Mouse (Mus musculus): Measurements from ENCODE around the gene Gata2.
A peak's percentile ranks its signal among the peaks of the same experiment; 100 is the strongest.

Gene Gata2

GRCm38 (mm10) chr6:88194978-88195325 is 1.3 kb downstream of the Gata2 start:
- DNase-seq (ENCODE audit: low read depth, low spot score), result peak; percentile 41

- DNase-seq (ENCODE audit: low read depth, low spot score), result peak; percentile 57
These were observed 2.5 kb downstream of the Gata2 start for GRCm38 (mm10) chr6:88196054-88196732.

GRCm38 (mm10) chr6:88196733-88197312 is 3.1 kb downstream of the Gata2 start:
- DNase-seq (ENCODE audit: low read depth, low spot score), result peak; percentile 55

- DNase-seq (ENCODE audit: low read depth, low spot score), result peak; percentile 35
These were observed 3.8 kb downstream of the Gata2 start for GRCm38 (mm10) chr6:88197313-88198069.

GRCm38 (mm10) chr6:88198070-88198940 is 4.6 kb downstream of the Gata2 start:
- peak; percentile 80 for DNase-seq (ENCODE audit: low read depth, low spot score)

GRCm38 (mm10) chr6:88199001-88199717 is 5.5 kb downstream of the Gata2 start:
- DNase-seq (ENCODE audit: low read depth, low spot score), result peak; percentile 54

DNA sequence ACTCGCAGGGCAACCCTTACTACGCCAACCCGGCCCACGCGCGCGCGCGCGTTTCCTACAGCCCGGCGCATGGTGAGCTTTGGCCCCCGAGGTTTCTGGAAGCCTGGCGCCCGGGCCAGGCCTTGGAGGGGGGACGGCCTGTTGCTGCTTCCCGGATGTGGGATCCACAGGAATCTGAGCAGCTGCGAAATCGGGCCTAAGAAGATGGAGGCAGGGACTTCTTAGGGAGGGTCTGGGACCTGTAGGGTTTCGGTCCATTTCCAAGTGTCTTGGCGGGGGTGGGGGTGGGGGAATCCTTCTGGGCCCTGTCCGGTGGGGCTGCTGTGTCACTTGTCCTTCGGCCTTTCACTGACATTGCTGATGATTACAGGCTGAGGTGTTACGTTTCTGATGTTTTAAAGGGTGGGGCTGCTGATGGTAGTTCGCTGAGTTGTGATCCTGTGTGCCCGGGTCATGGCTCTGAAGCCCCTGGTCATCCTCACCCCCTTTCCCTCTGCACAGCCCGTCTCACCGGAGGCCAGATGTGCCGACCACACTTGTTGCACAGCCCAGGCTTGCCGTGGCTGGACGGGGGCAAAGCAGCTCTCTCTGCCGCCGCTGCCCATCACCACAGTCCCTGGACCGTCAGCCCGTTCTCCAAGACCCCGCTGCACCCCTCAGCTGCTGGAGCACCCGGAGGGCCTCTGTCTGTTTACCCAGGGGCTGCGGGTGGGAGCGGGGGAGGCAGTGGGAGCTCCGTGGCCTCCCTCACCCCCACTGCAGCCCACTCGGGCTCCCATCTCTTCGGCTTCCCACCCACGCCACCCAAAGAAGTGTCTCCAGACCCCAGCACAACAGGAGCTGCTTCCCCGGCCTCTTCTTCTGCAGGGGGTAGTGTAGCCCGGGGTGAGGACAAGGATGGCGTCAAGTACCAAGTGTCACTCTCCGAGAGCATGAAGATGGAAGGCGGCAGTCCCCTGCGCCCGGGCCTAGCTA is 6.3 kb downstream of the Gata2 start:
- DNase-seq (ENCODE audit: low read depth, low spot score), result no peak

GRCm38 (mm10) chr6:88200693-88201609 is 7.3 kb downstream of the Gata2 start:
- peak; percentile 35 for DNase-seq (ENCODE audit: low read depth, low spot score)

- no peak for DNase-seq (ENCODE audit: low read depth, low spot score)
These were observed 8.4 kb downstream of the Gata2 start for GRCm38 (mm10) chr6:88201926-88202700.

DNA sequence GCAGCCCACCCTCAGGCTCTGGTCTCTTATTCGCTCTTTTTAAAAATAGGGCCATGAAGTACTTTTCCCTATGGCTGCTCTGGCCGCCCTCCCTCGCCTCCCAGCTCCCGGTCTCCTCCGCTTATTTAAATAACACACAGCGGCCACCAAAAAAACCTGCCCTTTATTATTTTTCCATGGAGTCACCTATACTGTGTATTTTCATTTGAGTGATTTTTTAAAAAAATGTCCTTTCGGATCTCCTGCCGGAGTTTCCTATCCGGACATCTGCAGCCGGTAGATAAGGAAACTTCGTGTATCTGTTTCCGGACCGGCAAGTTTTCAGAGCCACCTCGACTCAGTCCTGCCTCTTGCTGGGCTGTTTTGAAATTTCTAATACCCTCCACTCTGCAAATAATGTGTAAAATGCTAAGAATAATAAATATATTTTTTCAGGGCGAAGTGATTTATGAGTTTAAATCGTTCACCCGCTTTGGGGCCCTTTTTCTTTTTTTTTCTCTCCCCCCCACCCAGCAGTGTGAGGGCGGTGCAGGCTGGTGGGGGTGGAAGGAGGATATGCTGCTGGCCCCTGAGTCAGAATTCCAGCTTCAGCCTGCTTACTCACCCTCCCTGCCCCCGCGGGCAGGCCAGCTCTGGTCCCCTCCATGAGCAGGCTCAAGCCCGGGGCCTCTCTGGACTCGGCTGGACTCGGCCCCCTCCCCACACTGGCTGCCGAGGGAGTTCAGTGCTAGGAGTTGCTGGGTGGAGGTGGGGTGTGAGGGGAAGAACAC is 9.4 kb downstream of the Gata2 start:
- no peak for DNase-seq (ENCODE audit: low read depth, low spot score)

GRCm38 (mm10) chr6:88203791-88204405 is 10.2 kb downstream of the Gata2 start:
- no peak for DNase-seq (ENCODE audit: low read depth, low spot score)

DNA sequence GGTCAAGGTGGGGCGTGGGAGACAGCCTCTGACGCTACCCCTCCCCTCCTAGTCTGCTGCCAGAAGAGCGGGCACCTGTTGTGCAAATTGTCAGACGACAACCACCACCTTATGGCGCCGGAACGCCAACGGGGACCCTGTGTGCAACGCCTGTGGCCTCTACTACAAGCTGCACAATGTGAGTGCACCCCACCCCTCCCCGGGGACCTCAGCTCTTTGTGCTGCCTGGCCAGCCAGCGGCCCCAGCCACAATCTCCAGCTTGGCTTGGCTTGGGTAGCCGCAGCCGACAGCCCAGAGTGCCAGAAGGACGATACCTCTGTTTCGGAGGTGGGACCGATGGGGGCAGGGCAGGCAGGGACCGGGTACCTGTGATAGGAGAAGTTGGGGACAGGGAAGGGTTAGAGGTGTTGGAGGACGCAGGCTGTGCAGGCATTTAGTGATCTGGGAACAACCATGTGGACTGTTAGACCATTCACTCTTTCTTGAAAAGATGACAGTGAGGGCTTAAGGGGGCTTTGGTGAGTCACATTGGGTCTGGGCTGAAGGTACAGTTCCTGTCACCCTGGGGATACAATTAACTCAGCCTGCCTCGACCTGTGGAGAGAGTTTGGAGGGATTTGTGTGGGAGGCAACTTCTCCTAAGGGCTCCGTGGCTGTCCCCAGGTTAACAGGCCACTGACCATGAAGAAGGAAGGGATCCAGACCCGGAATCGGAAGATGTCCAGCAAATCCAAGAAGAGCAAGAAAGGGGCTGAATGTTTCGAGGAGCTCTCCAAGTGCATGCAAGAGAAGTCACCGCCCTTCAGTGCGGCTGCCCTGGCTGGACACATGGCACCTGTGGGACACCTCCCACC is 11.1 kb downstream of the Gata2 start:
- DNase-seq (ENCODE audit: low read depth, low spot score), result peak; percentile 43

GRCm38 (mm10) chr6:88205386-88205700 is 11.7 kb downstream of the Gata2 start:
- no peak for DNase-seq (ENCODE audit: low read depth, low spot score)

GRCm38 (mm10) chr6:88205937-88206336 is 12.2 kb downstream of the Gata2 start:
- DNase-seq (ENCODE audit: low read depth, low spot score), result no peak

- no peak for DNase-seq (ENCODE audit: low read depth, low spot score)
These were observed 12.9 kb downstream of the Gata2 start for GRCm38 (mm10) chr6:88206566-88206965.

- DNase-seq (ENCODE audit: low read depth, low spot score), result no peak
These were observed 13.8 kb downstream of the Gata2 start for GRCm38 (mm10) chr6:88207403-88208033.
